Mouse (Mus musculus): ENCODE measurements around the gene Tgm6. TPM values are rescaled to one million over a fixed set of nuclear protein-coding genes. Genes with fewer than 3 reads are reported as not detected.

Gene Tgm6
- polyA plus RNA-seq, 1 experiment from 2014 or later: not detected

- Histone ChIP-seq H3K9ac (peak within 1 kb of the TSS; percentile 97), H3K27me3 (no peaks in the 10 kb centered on the region), H3K4me3 (replicated peaks) (peak within 1 kb of the TSS; percentile 90), H3K36me3 (replicated peaks) (peaks cover 34% of the 10 kb centered on the region), H3K9me3 (replicated peaks) (no peaks in the 10 kb centered on the region), H3K27ac (replicated peaks) (peak within 1 kb of the TSS; percentile 86), H3K4me1 (replicated peaks) (peaks cover 25% of the 10 kb centered on the region), H3K4me2 (peak within 1 kb of the TSS; percentile 96)
- under 1% methylated on average over 81 of the region's 81 CpGs for WGBS (ENCODE audit: insufficient replicate concordance)
- peak; percentile 86 for ATAC-seq (ENCODE audit: insufficient read depth)
Observed at GRCm38 (mm10) chr2:130178706-130179506, 66.7 kb downstream of the Tgm6 start, which contains the start of gene Snrpb. Gene Snrpb (minus strand): TSS chr2:130179403.

GRCm38 (mm10) chr2:130179507-130180019 lies 67.3 kb downstream of the Tgm6 start:
- Histone ChIP-seq H3K4me2 (peak overlapping the region; percentile 96), H3K4me1 (replicated peaks) (peaks cover 25% of the 10 kb centered on the region), H3K9me3 (replicated peaks) (no peaks in the 10 kb centered on the region), H3K9ac (peak overlapping the region; percentile 63), H3K36me3 (replicated peaks) (peaks cover 27% of the 10 kb centered on the region), H3K4me3 (replicated peaks) (peak overlapping the region; percentile 90), H3K27me3 (no peaks in the 10 kb centered on the region), H3K27ac (replicated peaks) (peak overlapping the region; percentile 64)
- ATAC-seq (ENCODE audit: insufficient read depth): peak; percentile 63
- WGBS (ENCODE audit: insufficient replicate concordance): 2% methylated on average over 15 of the region's 15 CpGs

GRCm38 (mm10) chr2:130188391-130188790 lies 76.2 kb downstream of the Tgm6 start:
- Histone ChIP-seq H3K36me3 (replicated peaks) (no peaks in the 10 kb centered on the region), H3K4me3 (replicated peaks) (no peak overlapping the region), H3K4me1 (replicated peaks) (no peaks in the 10 kb centered on the region), H3K9ac (no peak overlapping the region), H3K27ac (replicated peaks) (no peak overlapping the region), H3K27me3 (no peaks in the 10 kb centered on the region), H3K4me2 (no peak overlapping the region), H3K9me3 (replicated peaks) (no peaks in the 10 kb centered on the region)
- 67% methylated on average over 12 of the region's 12 CpGs for WGBS (ENCODE audit: insufficient replicate concordance)
- no peak for ATAC-seq (ENCODE audit: insufficient read depth)

- Histone ChIP-seq H3K4me2 (no peak within 1 kb of the TSS), H3K27me3 (no peaks in the 10 kb centered on the region), H3K36me3 (replicated peaks) (no peaks in the 10 kb centered on the region), H3K9ac (no peak within 1 kb of the TSS), H3K27ac (replicated peaks) (no peak within 1 kb of the TSS), H3K9me3 (replicated peaks) (no peaks in the 10 kb centered on the region), H3K4me3 (replicated peaks) (no peak within 1 kb of the TSS), H3K4me1 (replicated peaks) (no peaks in the 10 kb centered on the region)
- WGBS (ENCODE audit: insufficient replicate concordance): 80% methylated on average over 16 of the region's 16 CpGs
- ATAC-seq (ENCODE audit: insufficient read depth): no peak
Observed at GRCm38 (mm10) chr2:130194894-130195293, 82.7 kb downstream of the Tgm6 start, which contains the start of gene Tmc2. Gene Tmc2 (plus strand): TSS chr2:130195194.

- Histone ChIP-seq H3K27me3 (no peaks in the 10 kb centered on the region), H3K9ac (no peak overlapping the region), H3K36me3 (replicated peaks) (no peaks in the 10 kb centered on the region), H3K4me3 (replicated peaks) (no peak overlapping the region), H3K4me1 (replicated peaks) (no peaks in the 10 kb centered on the region), H3K9me3 (replicated peaks) (no peaks in the 10 kb centered on the region), H3K27ac (replicated peaks) (no peak overlapping the region), H3K4me2 (no peak overlapping the region)
- ATAC-seq (ENCODE audit: insufficient read depth): no peak
- WGBS (ENCODE audit: insufficient replicate concordance): 68% methylated on average over 5 of the region's 5 CpGs
Observed at GRCm38 (mm10) chr2:130200961-130201360, 88.7 kb downstream of the Tgm6 start.

Other genes with a start within 250 kb of the Tgm6 start
- not detected in 2 replicates for gene Tgm3, start 100.1 kb upstream of the Tgm6 start, polyA plus RNA-seq (2015; fragmentation: Nextera tagmentation; extraction: Ambion mirVana)
- gene Snrpb, start 67.0 kb downstream of the Tgm6 start, polyA plus RNA-seq (2015; fragmentation: Nextera tagmentation; extraction: Ambion mirVana): 280 and 286 TPM in 2 replicates
- 0.07 and 0.08 TPM in 2 replicates for gene Tmc2, start 82.8 kb downstream of the Tgm6 start, polyA plus RNA-seq (2015; fragmentation: Nextera tagmentation; extraction: Ambion mirVana)
- 140 and 149 TPM in 2 replicates for gene Nop56, start 162.0 kb downstream of the Tgm6 start, polyA plus RNA-seq (2015; fragmentation: Nextera tagmentation; extraction: Ambion mirVana)
- gene Idh3b, start 172.1 kb downstream of the Tgm6 start, polyA plus RNA-seq (2015; fragmentation: Nextera tagmentation; extraction: Ambion mirVana): 101 and 113 TPM in 2 replicates
- 0.12 and 0.16 TPM in 2 replicates for gene Ebf4, start 182.8 kb downstream of the Tgm6 start, polyA plus RNA-seq (2015; fragmentation: Nextera tagmentation; extraction: Ambion mirVana)

All from liver, embryonic 15.5 days (tissue).